Mouse (Mus musculus) myocyte (in vitro differentiated cells): ENCODE data around the gene Samd7. TPM values are rescaled to one million over a fixed set of nuclear protein-coding genes. Genes with fewer than 3 reads are reported as not detected.

Experiments
- H3K27me3 ChIP-seq: one replicate; pipeline ENCODE4 v1.6.1; 2011; ENCODE audit not compliant: control insufficient read depth, insufficient read depth, insufficient read length
- H3K36me3 ChIP-seq: one replicate; pipeline ENCODE4 v1.6.1; 2011; ENCODE audit not compliant: control insufficient read depth, insufficient read depth
- H3K4me2 ChIP-seq: one replicate; pipeline ENCODE4 v1.6.1; 2011; ENCODE audit warnings: low read depth, control low read depth
- H3K4me3 ChIP-seq: one replicate; pipeline ENCODE4 v1.5.1; 2011; ENCODE audit warnings: mild to moderate bottlenecking, control low read depth, moderate library complexity
- H3K79me2 ChIP-seq: one replicate; pipeline ENCODE4 v1.6.1; 2011; ENCODE audit not compliant: control insufficient read depth, insufficient read depth
- H3ac ChIP-seq: one replicate; pipeline ENCODE4 v1.6.1; 2011; ENCODE audit not compliant: control insufficient read depth, insufficient read length
- CEBPB ChIP-seq: IDR thresholded peaks from 2 replicates; pipeline ENCODE4 v1.6.1; 2011; ENCODE audit warnings: mild to moderate bottlenecking, moderate library complexity; ENCODE audit not compliant: poor library complexity, insufficient read depth, severe bottlenecking
- E2F4 ChIP-seq: IDR thresholded peaks from one replicate; pipeline ENCODE4 v1.6.1; 2011; ENCODE audit warnings: mild to moderate bottlenecking, control low read depth, moderate library complexity; ENCODE audit not compliant: insufficient read depth
- MAX ChIP-seq: IDR thresholded peaks from one replicate; pipeline ENCODE4 v1.6.1; 2011; ENCODE audit warnings: low read depth, mild to moderate bottlenecking, control low read depth
- MYOD1 ChIP-seq, 3 experiments: IDR thresholded peaks; one replicate each; pipeline ENCODE4 v1.6.1; 2011; ENCODE audit warnings: control low read depth in 2 of 3, low read depth in 2 of 3, mild to moderate bottlenecking in 2 of 3, moderate library complexity in 1 of 3; ENCODE audit not compliant: insufficient read length in 2 of 3, control insufficient read depth in 1 of 3
- MYOG ChIP-seq, 3 experiments: IDR thresholded peaks; one replicate each; pipeline ENCODE4 v1.6.1; 2011; ENCODE audit warnings: control low read depth in 2 of 3, low read depth in 2 of 3, mild to moderate bottlenecking in 2 of 3; ENCODE audit not compliant: insufficient read length in 2 of 3, control insufficient read depth in 1 of 3, insufficient read depth in 1 of 3
- POLR2A ChIP-seq: IDR thresholded peaks from one replicate; pipeline ENCODE4 v1.6.1; 2011; ENCODE audit warnings: low read depth, mild to moderate bottlenecking, control low read depth, moderate library complexity; ENCODE audit not compliant: insufficient read length
- POLR2AphosphoS2 ChIP-seq: IDR thresholded peaks from one replicate; pipeline ENCODE4 v1.6.1; 2011; ENCODE audit warnings: low read depth, control low read depth; ENCODE audit not compliant: insufficient read length
- REST ChIP-seq: IDR thresholded peaks from one replicate; pipeline ENCODE4 v1.6.1; 2011; ENCODE audit warnings: mild to moderate bottlenecking, control low read depth, moderate library complexity; ENCODE audit not compliant: insufficient read depth, insufficient read length
- SRF ChIP-seq: IDR thresholded peaks from one replicate; pipeline ENCODE4 v1.6.1; 2011; ENCODE audit warnings: low read depth; ENCODE audit not compliant: control insufficient read depth, insufficient read length
- TCF12 ChIP-seq: IDR thresholded peaks from one replicate; pipeline ENCODE4 v1.6.1; 2011; ENCODE audit warnings: mild to moderate bottlenecking, control low read depth; ENCODE audit not compliant: poor library complexity, insufficient read depth, severe bottlenecking
- TCF3 ChIP-seq: IDR thresholded peaks from one replicate; pipeline ENCODE4 v1.6.1; 2011; ENCODE audit warnings: low read depth, control low read depth; ENCODE audit not compliant: insufficient read length
- USF1 ChIP-seq: IDR thresholded peaks from one replicate; pipeline ENCODE4 v1.6.1; 2011; ENCODE audit warnings: low read depth, mild to moderate bottlenecking, control low read depth, moderate library complexity
- polyA plus RNA-seq: library from polyadenylated mRNA; unstranded; fragments of >200 nt; fragmentation: generic; extraction: Trizol; gene quantifications from one replicate; pipeline ENCODE4 v1.2.1, GENCODE M21; 2012; ENCODE audit warnings: missing spikeins

The Samd7 gene
- polyA plus RNA-seq, 1 experiment = not detected

GRCm38 (mm10) chr3:30765311-30766027 lies 19.4 kb downstream of the Samd7 start:
- TF ChIP-seq E2F4 (no peak), POLR2AphosphoS2 (no peak), MAX (no peak), SRF (no peak), POLR2A (no peak), CEBPB (no peak), REST (no peak), MYOG (IDR thresholded peaks at IDR 0.05; ENCODE audit: control insufficient read depth in 1 of 3, insufficient read depth in 1 of 3, insufficient read length in 2 of 3, low read depth in 2 of 3) (no peak), MYOD1 (IDR thresholded peaks at IDR 0.05; ENCODE audit: control insufficient read depth in 1 of 3, insufficient read length in 2 of 3, low read depth in 2 of 3) (no peak), TCF12 (no peak), USF1 (no peak), TCF3 (no peak)
- Histone ChIP-seq H3K27me3 (no peaks in the 10 kb centered on the region), H3K4me3 (no peak overlapping the region), H3K36me3 (no peaks in the 10 kb centered on the region), H3K79me2 (no peaks in the 10 kb centered on the region), H3K4me2 (no peak overlapping the region), H3ac (no peak overlapping the region)

GRCm38 (mm10) chr3:30766177-30766576 lies 20.1 kb downstream of the Samd7 start:
- Histone ChIP-seq H3ac (no peak overlapping the region), H3K79me2 (no peaks in the 10 kb centered on the region), H3K4me2 (no peak overlapping the region), H3K36me3 (no peaks in the 10 kb centered on the region), H3K27me3 (no peaks in the 10 kb centered on the region), H3K4me3 (no peak overlapping the region)
- no peak for TF ChIP-seq TCF3
- no peak for TF ChIP-seq REST
- TF ChIP-seq MAX = no peak
- no peak for TF ChIP-seq E2F4
- no peak for TF ChIP-seq SRF
- no peak for TF ChIP-seq USF1
- no peak for TF ChIP-seq CEBPB
- no peak for TF ChIP-seq MYOG (IDR thresholded peaks at IDR 0.05; ENCODE audit: control insufficient read depth in 1 of 3, insufficient read depth in 1 of 3, insufficient read length in 2 of 3, low read depth in 2 of 3)
- no peak for TF ChIP-seq POLR2AphosphoS2
- TF ChIP-seq MYOD1 (IDR thresholded peaks at IDR 0.05; ENCODE audit: control insufficient read depth in 1 of 3, insufficient read length in 2 of 3, low read depth in 2 of 3) = no peak
- TF ChIP-seq POLR2A = no peak
- no peak for TF ChIP-seq TCF12

GRCm38 (mm10) chr3:30767271-30767670 lies 21.2 kb downstream of the Samd7 start:
- Histone ChIP-seq H3K4me2 (no peak overlapping the region), H3K36me3 (no peaks in the 10 kb centered on the region), H3K27me3 (no peaks in the 10 kb centered on the region), H3K4me3 (no peak overlapping the region), H3ac (no peak overlapping the region), H3K79me2 (no peaks in the 10 kb centered on the region)
- TF ChIP-seq TCF12 = no peak
- TF ChIP-seq POLR2A = no peak
- TF ChIP-seq E2F4 = no peak
- no peak for TF ChIP-seq USF1
- TF ChIP-seq MYOD1 (IDR thresholded peaks at IDR 0.05; ENCODE audit: control insufficient read depth in 1 of 3, insufficient read length in 2 of 3, low read depth in 2 of 3) = no peak
- no peak for TF ChIP-seq SRF
- no peak for TF ChIP-seq MYOG (IDR thresholded peaks at IDR 0.05; ENCODE audit: control insufficient read depth in 1 of 3, insufficient read depth in 1 of 3, insufficient read length in 2 of 3, low read depth in 2 of 3)
- no peak for TF ChIP-seq MAX
- TF ChIP-seq TCF3 = no peak
- TF ChIP-seq REST = no peak

GRCm38 (mm10) chr3:30769755-30770515 lies 23.8 kb downstream of the Samd7 start:
- no peaks in the 10 kb centered on the region for H3K27me3 ChIP-seq
- H3K4me3 ChIP-seq = no peak overlapping the region
- TF ChIP-seq POLR2AphosphoS2 = no peak
- no peak for TF ChIP-seq REST
- no peak for TF ChIP-seq CEBPB
- TF ChIP-seq MYOD1 (IDR thresholded peaks at IDR 0.05; ENCODE audit: control insufficient read depth in 1 of 3, insufficient read length in 2 of 3, low read depth in 2 of 3) = no peak
- TF ChIP-seq POLR2A = no peak
- no peak for TF ChIP-seq MYOG (IDR thresholded peaks at IDR 0.05; ENCODE audit: control insufficient read depth in 1 of 3, insufficient read depth in 1 of 3, insufficient read length in 2 of 3, low read depth in 2 of 3)
- no peak for TF ChIP-seq E2F4
- TF ChIP-seq SRF = no peak
- TF ChIP-seq TCF3 = no peak
- TF ChIP-seq TCF12 = no peak
- no peak for TF ChIP-seq USF1
- TF ChIP-seq MAX = no peak
- no peak overlapping the region for H3K4me2 ChIP-seq
- no peaks in the 10 kb centered on the region for H3K79me2 ChIP-seq
- H3K36me3 ChIP-seq = no peaks in the 10 kb centered on the region
- no peak overlapping the region for H3ac ChIP-seq
